Mouse (Mus musculus) kidney, postnatal 10 days (tissue): ENCODE measurements around the gene Ffar4.

ENCODE experiments used
- DNase-seq: peaks from one replicate; pipeline ENCODE4 v3.0.0; 2021; ENCODE audit warnings: mixed read lengths

The Ffar4 gene

GRCm38 (mm10) chr19:38096858-38097758 lies at the start of gene Ffar4:
Ffar4 (plus strand) TSS chr19:38097071.
- DNase-seq: peak; percentile 15

GRCm38 (mm10) chr19:38049686-38050085 lies 47.2 kb upstream of the Ffar4 start:
- no peak for DNase-seq

- no peak for DNase-seq
These were observed 43.4 kb upstream of the Ffar4 start for GRCm38 (mm10) chr19:38053227-38054041.

- DNase-seq: peak; percentile 87
These were observed 42.6 kb upstream of the Ffar4 start for GRCm38 (mm10) chr19:38054149-38054719.

GRCm38 (mm10) chr19:38054720-38055192 lies 42.1 kb upstream of the Ffar4 start, which contains the start of gene Cep55:
Cep55 (plus strand) TSS chr19:38055011.
- DNase-seq: peak; percentile 99

- no peak for DNase-seq
These were observed 41.1 kb upstream of the Ffar4 start for GRCm38 (mm10) chr19:38055798-38056197.

- no peak for DNase-seq
These were observed 40.6 kb upstream of the Ffar4 start for GRCm38 (mm10) chr19:38056276-38056675.

- DNase-seq: no peak
These were observed 39.9 kb upstream of the Ffar4 start for GRCm38 (mm10) chr19:38056931-38057330.

GRCm38 (mm10) chr19:38063201-38063600 lies 33.7 kb upstream of the Ffar4 start:
- DNase-seq: no peak

GRCm38 (mm10) chr19:38064051-38064450 lies 32.8 kb upstream of the Ffar4 start:
- no peak for DNase-seq

- DNase-seq: no peak
These were observed 23.6 kb upstream of the Ffar4 start for GRCm38 (mm10) chr19:38073226-38073625.

GRCm38 (mm10) chr19:38075051-38075450 lies 21.8 kb upstream of the Ffar4 start:
- DNase-seq: no peak

GRCm38 (mm10) chr19:38076251-38076650 lies 20.6 kb upstream of the Ffar4 start:
- DNase-seq: no peak

- no peak for DNase-seq
These were observed 18.9 kb upstream of the Ffar4 start for GRCm38 (mm10) chr19:38077851-38078540.

GRCm38 (mm10) chr19:38081361-38081760 lies 15.5 kb upstream of the Ffar4 start:
- DNase-seq: no peak

GRCm38 (mm10) chr19:38082931-38083525 lies 13.8 kb upstream of the Ffar4 start:
- DNase-seq: no peak

- DNase-seq: no peak
These were observed 11.0 kb upstream of the Ffar4 start for GRCm38 (mm10) chr19:38085841-38086240.

- peak; percentile 70 for DNase-seq
These were observed 9.8 kb upstream of the Ffar4 start for GRCm38 (mm10) chr19:38086948-38087551.

- no peak for DNase-seq
These were observed 7.5 kb upstream of the Ffar4 start for GRCm38 (mm10) chr19:38089358-38089757.

GRCm38 (mm10) chr19:38091512-38091985 lies 5.3 kb upstream of the Ffar4 start:
- no peak for DNase-seq

- no peak for DNase-seq
These were observed 640 bp upstream of the Ffar4 start for GRCm38 (mm10) chr19:38096231-38096630.
